Mouse (Mus musculus): ENCODE measurements at regions not wholly inside any gene's neighbourhood (a gene's known extent, or its start where the extent isn't known, plus 50 kb on each side); places are given as distances from the start of the nearest gene placed in this dataset.

DNA sequence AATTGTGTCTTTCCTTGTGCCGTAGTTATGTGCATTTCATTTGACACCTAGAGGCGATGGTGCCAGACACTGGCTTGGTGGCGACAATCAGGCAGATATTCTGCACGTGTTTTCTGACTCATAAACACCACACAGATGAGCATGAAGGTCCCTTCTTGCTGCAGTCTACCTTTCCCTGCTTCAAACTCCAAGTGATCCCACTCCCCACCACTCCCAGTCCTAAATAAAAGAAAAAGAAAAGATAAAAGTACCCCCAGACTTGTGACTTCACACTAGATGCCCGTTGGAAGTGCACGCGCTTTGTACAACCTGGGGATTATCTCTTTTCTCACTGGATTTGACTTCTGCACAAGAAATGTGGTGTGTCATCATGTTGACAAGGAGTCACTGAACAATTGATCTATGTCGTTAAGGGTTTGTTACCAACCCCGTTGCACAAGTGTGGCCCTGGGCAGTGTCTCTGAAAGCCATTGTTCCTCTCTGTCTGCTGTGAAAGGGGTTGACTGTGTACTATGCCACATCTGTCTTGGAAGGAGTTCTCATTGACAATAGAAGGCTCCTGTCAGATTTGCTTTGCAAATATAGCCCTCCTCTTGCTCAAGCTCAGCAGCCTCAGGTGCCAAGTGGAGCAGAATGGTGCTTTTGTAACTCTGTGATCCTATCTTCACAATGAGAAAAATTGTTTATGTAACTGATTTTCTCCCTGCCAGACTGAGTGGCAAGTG, 140.1 kb downstream of the Ppp4r2 start:
- H3K4me2 ChIP-seq: no peak overlapping the region
- no peaks in the 10 kb centered on the region for H3K36me3 ChIP-seq
- H3K4me1 ChIP-seq (replicated peaks): peaks cover 14% of the 10 kb centered on the region
- no peak overlapping the region for H3K27ac ChIP-seq (ENCODE audit: poor library complexity, severe bottlenecking)
- H3K4me3 ChIP-seq: no peak overlapping the region
- H3K9ac ChIP-seq: no peak overlapping the region
- no peak for ATAC-seq (ENCODE audit: insufficient number of reproducible peaks, low FRiP score)
- H3K27me3 ChIP-seq (replicated peaks): no peaks in the 10 kb centered on the region
- H3K9me3 ChIP-seq (replicated peaks): no peaks in the 10 kb centered on the region
- 73% methylated on average over 9 of the region's 9 CpGs for WGBS

DNA sequence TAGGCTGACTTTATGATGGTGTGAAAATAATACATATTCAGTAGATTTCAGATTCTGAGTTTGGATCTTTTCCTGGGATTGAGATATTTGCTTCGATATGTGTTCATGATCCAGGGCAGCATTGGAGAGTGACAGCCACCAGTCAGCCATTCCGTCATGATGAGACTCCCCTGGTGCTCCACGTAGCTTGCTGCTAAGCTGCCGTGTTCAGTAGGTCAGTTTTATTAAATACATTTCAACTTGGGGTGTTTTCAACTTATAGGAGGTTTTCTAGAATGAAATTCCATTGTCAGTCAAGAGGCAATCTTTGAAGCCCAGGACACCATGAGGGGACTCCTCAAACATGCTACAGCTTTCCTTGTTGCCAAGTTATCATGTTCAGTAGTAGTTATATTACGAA, 141.3 kb downstream of the Ppp4r2 start:
- H3K27ac ChIP-seq (ENCODE audit: poor library complexity, severe bottlenecking): no peak overlapping the region
- H3K27me3 ChIP-seq (replicated peaks): no peaks in the 10 kb centered on the region
- H3K9me3 ChIP-seq (replicated peaks): no peaks in the 10 kb centered on the region
- no peak for ATAC-seq (ENCODE audit: insufficient number of reproducible peaks, low FRiP score)
- peaks cover 11% of the 10 kb centered on the region for H3K4me1 ChIP-seq (replicated peaks)
- H3K9ac ChIP-seq: no peak overlapping the region
- whole genome bisulfite sequencing: 82% methylated on average over 5 of the region's 5 CpGs
- no peaks in the 10 kb centered on the region for H3K36me3 ChIP-seq
- no peak overlapping the region for H3K4me2 ChIP-seq
- no peak overlapping the region for H3K4me3 ChIP-seq

DNA sequence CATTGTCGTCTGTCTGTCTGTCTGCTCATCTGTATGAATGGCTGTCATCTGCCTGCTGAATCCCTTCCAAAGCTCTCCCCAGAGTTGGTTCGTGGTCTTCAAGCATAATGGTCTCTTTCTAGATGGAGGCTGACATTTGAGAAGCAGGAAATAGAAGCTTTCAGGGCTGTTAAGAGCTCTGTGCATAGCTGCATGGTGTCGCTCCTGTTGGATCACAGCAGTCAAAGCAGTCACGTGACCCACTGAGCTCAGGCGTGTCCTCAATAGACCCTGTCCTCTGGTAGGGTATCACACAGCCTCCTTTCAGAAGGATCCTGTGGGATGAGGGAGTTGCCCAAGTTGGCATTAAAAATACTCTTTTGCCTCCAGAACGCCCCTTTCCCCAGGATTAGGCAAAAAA, 142.4 kb downstream of the Ppp4r2 start:
- no peak overlapping the region for H3K4me2 ChIP-seq
- H3K9me3 ChIP-seq (replicated peaks): no peaks in the 10 kb centered on the region
- no peak; the same call in 1 of the 2 replicates for ATAC-seq (ENCODE audit: insufficient number of reproducible peaks, low FRiP score)
- H3K9ac ChIP-seq: no peak overlapping the region
- H3K27me3 ChIP-seq (replicated peaks): no peaks in the 10 kb centered on the region
- H3K4me3 ChIP-seq: no peak overlapping the region
- no peaks in the 10 kb centered on the region for H3K36me3 ChIP-seq
- 40% methylated on average over 6 of the region's 6 CpGs for WGBS
- no peak overlapping the region for H3K27ac ChIP-seq (ENCODE audit: poor library complexity, severe bottlenecking)
- peaks cover 11% of the 10 kb centered on the region for H3K4me1 ChIP-seq (replicated peaks)

DNA sequence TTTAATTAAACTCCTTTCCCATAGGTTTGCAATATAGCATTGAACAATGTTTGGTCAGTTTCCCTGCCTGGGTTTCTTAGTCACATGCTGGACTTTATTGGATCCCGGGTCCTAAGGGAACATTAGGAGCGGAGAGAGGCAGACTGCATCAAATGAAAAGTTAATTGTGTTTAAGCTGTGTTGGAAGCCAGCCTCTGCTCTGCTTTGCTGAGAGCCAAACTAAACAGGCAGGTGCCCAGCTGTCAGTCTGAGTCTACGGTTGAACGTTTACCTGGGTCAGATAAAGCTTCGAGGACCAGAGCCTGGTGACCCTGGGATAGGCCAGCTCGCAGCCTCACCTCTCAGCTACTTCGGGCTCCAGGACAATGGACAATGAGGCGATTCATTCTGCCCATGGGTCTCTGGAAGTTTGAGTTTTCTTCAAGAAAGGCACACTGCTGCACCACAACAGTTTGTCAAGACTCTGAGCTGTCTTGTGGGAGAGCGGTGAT, 143.8 kb downstream of the Ppp4r2 start:
- no peak for ATAC-seq (ENCODE audit: insufficient number of reproducible peaks, low FRiP score)
- no peak overlapping the region for H3K27ac ChIP-seq (ENCODE audit: poor library complexity, severe bottlenecking)
- H3K4me3 ChIP-seq: no peak overlapping the region
- no peaks in the 10 kb centered on the region for H3K27me3 ChIP-seq (replicated peaks)
- H3K9ac ChIP-seq: no peak overlapping the region
- no peak overlapping the region for H3K4me2 ChIP-seq
- no peaks in the 10 kb centered on the region for H3K9me3 ChIP-seq (replicated peaks)
- peaks cover 6% of the 10 kb centered on the region; the same call in 1 of the 2 replicates for H3K4me1 ChIP-seq (replicated peaks)
- WGBS: 64% methylated on average over 9 of the region's 9 CpGs
- H3K36me3 ChIP-seq: no peaks in the 10 kb centered on the region

DNA sequence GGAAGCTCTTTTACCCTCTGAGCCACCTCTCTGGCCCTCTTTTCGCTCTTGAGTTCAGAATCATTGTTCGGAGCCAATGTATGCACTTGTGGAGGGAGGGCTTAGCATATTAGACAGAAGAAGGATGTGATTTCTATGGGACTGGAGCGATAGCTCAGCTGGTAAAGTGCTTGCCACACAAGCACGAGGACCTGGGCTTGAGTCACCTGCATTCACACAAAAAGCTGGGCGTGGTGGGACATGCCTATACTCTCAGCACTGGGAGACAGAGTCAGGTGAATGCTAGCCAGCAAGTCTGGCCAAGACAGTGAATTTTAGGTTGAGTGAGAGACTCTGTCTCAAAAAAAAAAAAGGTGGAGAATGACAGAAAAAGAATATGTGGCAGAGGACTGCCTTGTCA, 144.7 kb downstream of the Ppp4r2 start:
- no peaks in the 10 kb centered on the region for H3K27me3 ChIP-seq (replicated peaks)
- no peak overlapping the region for H3K9ac ChIP-seq
- no peak overlapping the region for H3K27ac ChIP-seq (ENCODE audit: poor library complexity, severe bottlenecking)
- no peak for ATAC-seq (ENCODE audit: insufficient number of reproducible peaks, low FRiP score)
- H3K36me3 ChIP-seq: no peaks in the 10 kb centered on the region
- peaks cover 6% of the 10 kb centered on the region; the same call in 1 of the 2 replicates for H3K4me1 ChIP-seq (replicated peaks)
- H3K9me3 ChIP-seq (replicated peaks): no peaks in the 10 kb centered on the region
- 81% methylated on average over 5 of the region's 5 CpGs for WGBS
- H3K4me2 ChIP-seq: no peak overlapping the region
- H3K4me3 ChIP-seq: no peak overlapping the region

DNA sequence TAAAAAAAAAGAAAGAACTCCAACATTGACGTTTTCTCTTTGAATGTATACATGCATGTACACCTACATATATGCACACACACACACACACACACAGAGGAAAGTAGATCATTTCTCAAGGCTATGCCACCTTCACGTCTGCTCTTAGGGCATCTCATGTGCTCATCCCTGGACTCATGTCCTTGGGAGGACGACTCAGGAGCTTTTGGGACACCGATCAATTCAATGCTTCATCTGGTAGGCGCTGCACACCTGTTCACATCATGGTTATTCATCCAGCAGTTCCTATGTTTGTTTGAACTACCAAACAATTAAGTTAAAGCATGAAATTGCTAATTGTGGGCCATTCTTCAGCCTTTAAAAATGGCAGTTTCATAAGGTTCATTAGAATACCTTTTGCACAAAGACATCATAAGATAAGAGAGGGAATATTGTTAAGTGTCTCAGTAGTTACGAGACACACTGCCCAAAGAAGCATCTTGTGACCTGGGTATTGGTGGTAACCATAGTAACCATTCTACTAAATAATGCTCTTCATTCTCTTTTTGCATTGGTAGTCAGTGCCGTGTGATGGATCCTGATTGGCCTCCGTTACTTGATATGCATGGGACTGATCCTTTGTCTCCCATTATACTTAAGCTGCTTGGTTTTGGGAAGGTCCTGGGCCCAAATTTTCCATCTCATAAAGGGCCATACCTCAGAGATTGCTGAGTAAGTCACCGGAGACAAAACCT, 145.5 kb downstream of the Ppp4r2 start:
- Histone ChIP-seq H3K4me2 (no peak overlapping the region), H3K36me3 (no peaks in the 10 kb centered on the region), H3K27ac (ENCODE audit: poor library complexity, severe bottlenecking) (no peak overlapping the region), H3K4me3 (no peak overlapping the region), H3K9me3 (replicated peaks) (no peaks in the 10 kb centered on the region), H3K4me1 (replicated peaks) (peaks cover 6% of the 10 kb centered on the region; the same call in 1 of the 2 replicates), H3K9ac (no peak overlapping the region), H3K27me3 (replicated peaks) (no peaks in the 10 kb centered on the region)
- ATAC-seq (ENCODE audit: insufficient number of reproducible peaks, low FRiP score): no peak
- 86% methylated on average over 9 of the region's 9 CpGs for WGBS

DNA sequence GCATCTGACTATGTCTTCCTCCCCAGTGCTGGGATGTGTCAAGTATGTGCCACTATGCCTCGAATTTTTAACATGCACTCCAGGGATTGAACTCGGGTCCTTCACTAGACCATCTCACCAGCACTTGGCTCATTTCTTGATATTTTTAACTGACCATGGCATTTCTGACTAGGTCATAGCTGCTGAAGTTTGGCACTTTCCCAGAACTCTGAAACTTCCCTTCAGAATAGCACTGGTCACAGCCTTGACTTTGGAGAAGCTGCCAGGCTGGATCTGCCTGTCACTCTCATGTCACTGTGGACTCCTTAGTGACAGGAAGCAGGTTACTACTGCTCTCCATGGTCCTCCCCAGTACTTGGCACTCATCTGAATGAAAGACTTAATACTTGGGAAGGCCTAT, 146.7 kb downstream of the Ppp4r2 start:
- 76% methylated on average over 2 of the region's 2 CpGs for WGBS
- peaks cover 16% of the 10 kb centered on the region; the same call in 1 of the 2 replicates for H3K4me1 ChIP-seq (replicated peaks)
- no peak overlapping the region for H3K9ac ChIP-seq
- no peaks in the 10 kb centered on the region for H3K36me3 ChIP-seq
- no peak overlapping the region for H3K27ac ChIP-seq (ENCODE audit: poor library complexity, severe bottlenecking)
- no peak overlapping the region for H3K4me2 ChIP-seq
- no peak overlapping the region for H3K4me3 ChIP-seq
- no peak for ATAC-seq (ENCODE audit: insufficient number of reproducible peaks, low FRiP score)
- no peaks in the 10 kb centered on the region for H3K9me3 ChIP-seq (replicated peaks)
- no peaks in the 10 kb centered on the region for H3K27me3 ChIP-seq (replicated peaks)

DNA sequence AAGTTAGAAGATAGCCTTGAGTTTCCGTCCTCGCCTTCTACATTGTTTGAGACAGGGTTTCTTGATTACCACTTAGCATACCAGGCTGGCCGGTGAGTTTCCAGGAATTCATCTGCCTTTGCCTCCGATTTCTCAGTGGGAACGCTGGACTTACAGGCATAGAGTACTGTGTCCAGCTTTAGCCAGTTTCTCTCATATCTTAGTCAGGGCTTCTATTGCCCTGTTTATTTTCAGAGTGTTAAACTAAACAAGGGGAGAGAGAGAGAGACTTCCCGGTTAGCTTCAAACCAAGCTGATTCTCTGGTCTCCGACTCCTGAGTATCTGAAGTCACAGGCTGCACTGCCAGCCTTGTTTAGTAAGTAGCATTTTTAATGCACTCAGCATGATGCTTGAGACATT, 151.4 kb downstream of the Ppp4r2 start:
- Histone ChIP-seq H3K9ac (no peak overlapping the region), H3K4me3 (no peak overlapping the region), H3K4me2 (peak overlapping the region; percentile 18; the same call in 1 of the 2 replicates), H3K9me3 (replicated peaks) (no peaks in the 10 kb centered on the region), H3K27me3 (replicated peaks) (no peaks in the 10 kb centered on the region), H3K4me1 (replicated peaks) (peaks cover 16% of the 10 kb centered on the region; the same call in 1 of the 2 replicates), H3K27ac (ENCODE audit: poor library complexity, severe bottlenecking) (no peak overlapping the region), H3K36me3 (no peaks in the 10 kb centered on the region)
- no peak for ATAC-seq (ENCODE audit: insufficient number of reproducible peaks, low FRiP score)
- 28% methylated on average over 7 of the region's 7 CpGs for WGBS

DNA sequence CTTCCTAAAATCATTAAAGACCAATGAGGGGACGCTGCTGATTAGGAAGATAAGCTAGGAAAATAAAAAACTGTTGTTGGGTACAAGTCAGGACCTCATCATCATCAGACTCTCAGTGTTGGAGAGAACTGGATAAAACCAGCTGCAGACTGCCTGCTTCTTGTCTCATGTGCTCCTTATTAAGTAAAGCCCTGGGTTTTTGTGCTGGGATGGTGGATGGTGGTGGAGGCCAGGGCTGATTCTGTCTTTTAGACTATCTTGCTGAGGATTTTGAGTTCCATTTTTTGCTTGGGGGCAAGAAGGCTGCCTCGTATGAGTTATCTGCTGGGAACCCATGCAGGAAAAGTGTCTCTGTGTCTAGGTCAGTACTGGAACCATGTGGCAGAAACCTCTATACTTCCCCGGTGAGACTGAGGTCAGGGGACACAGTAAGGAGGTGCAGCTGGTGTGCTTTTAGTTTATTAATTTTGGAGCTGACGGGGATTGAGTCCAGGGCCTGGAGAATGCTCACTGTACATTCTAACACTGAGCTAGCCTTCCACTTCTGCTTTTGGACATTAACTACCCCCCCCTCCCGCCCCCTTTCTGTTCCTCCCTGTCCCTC, 152.0 kb downstream of the Ppp4r2 start:
- H3K27ac ChIP-seq (ENCODE audit: poor library complexity, severe bottlenecking): no peak overlapping the region
- 62% methylated on average over 5 of the region's 5 CpGs for WGBS
- no peak for ATAC-seq (ENCODE audit: insufficient number of reproducible peaks, low FRiP score)

DNA sequence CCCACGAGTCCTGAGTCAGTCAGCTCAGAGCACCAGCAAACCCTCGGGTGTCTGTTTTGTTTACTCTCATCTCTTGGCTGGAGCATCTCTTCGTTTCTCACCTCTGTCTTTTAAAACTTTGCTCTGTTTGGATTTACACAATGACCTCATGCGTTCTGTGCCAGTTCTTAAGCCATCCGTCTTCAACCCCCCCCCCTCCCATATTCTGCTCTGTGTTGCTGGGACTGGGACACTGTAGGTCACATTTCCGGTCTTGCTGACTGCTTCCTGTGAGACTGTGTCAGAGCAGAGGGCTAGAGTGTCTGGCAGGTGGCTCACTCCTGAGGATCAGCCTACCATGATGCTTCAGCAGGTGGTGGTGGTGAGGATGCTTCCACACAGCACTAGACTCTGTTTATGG, 155.1 kb downstream of the Ppp4r2 start:
- Histone ChIP-seq H3K4me3 (no peak overlapping the region), H3K9me3 (replicated peaks) (0 out of 2 replicates have a peak, but pooled peaks cover 4% of the 10 kb centered on the region), H3K4me1 (replicated peaks) (peaks cover 16% of the 10 kb centered on the region; the same call in 1 of the 2 replicates), H3K36me3 (no peaks in the 10 kb centered on the region), H3K4me2 (no peak overlapping the region), H3K27ac (ENCODE audit: poor library complexity, severe bottlenecking) (no peak overlapping the region), H3K9ac (no peak overlapping the region), H3K27me3 (replicated peaks) (no peaks in the 10 kb centered on the region)
- 50% methylated on average over 6 of the region's 6 CpGs for WGBS
- no peak for ATAC-seq (ENCODE audit: insufficient number of reproducible peaks, low FRiP score)

More for the DNA sequence above, 152.0 kb downstream of the Ppp4r2 start:
- Histone ChIP-seq H3K9ac (no peak overlapping the region), H3K9me3 (replicated peaks) (no peaks in the 10 kb centered on the region), H3K4me3 (no peak overlapping the region), H3K4me1 (replicated peaks) (peaks cover 16% of the 10 kb centered on the region; the same call in 1 of the 2 replicates), H3K36me3 (no peaks in the 10 kb centered on the region), H3K27me3 (replicated peaks) (no peaks in the 10 kb centered on the region), H3K4me2 (no peak overlapping the region)

DNA sequence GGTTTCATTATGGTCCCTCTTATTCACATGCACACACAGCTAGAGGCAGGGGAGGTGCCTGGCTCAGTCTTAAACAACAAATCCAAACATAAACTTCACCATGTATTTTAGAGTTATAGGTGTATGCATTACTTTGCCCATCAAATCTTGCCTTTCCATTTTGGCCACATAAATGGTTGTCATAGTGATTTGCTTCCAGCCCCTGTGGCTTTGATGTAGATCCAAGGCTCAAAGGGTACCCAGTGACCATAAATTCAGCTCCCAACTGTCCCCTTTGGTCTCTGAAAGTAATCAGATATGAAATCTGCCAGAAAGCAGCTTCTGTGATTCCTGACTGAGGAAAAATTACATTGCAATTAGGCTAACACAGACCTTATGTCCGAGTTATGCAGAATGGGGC, 160.0 kb downstream of the Ppp4r2 start:
- Histone ChIP-seq H3K9me3 (replicated peaks) (0 out of 2 replicates have a peak, but pooled peaks cover 4% of the 10 kb centered on the region), H3K27ac (ENCODE audit: poor library complexity, severe bottlenecking) (no peak overlapping the region), H3K9ac (no peak overlapping the region), H3K4me2 (no peak overlapping the region), H3K27me3 (replicated peaks) (no peaks in the 10 kb centered on the region), H3K4me3 (no peak overlapping the region), H3K36me3 (no peaks in the 10 kb centered on the region), H3K4me1 (replicated peaks) (no peaks in the 10 kb centered on the region)
- 76% methylated on average over 1 of the region's 1 CpGs for WGBS
- ATAC-seq (ENCODE audit: insufficient number of reproducible peaks, low FRiP score): no peak

Measured in heart, embryonic 12.5 days (tissue).